Mouse (Mus musculus): ENCODE measurements at regions not wholly inside any gene's neighbourhood (a gene's known extent, or its start where the extent isn't known, plus 50 kb on each side); places are given as distances from the start of the nearest gene placed in this dataset.
A peak's percentile ranks its signal among the peaks of the same experiment; 100 is the strongest.
"Not testable (repeated sequence)": the region's sequence is repeated elsewhere in the genome, so short reads cannot be mapped to it uniquely, and the experiment has no call there.

DNA sequence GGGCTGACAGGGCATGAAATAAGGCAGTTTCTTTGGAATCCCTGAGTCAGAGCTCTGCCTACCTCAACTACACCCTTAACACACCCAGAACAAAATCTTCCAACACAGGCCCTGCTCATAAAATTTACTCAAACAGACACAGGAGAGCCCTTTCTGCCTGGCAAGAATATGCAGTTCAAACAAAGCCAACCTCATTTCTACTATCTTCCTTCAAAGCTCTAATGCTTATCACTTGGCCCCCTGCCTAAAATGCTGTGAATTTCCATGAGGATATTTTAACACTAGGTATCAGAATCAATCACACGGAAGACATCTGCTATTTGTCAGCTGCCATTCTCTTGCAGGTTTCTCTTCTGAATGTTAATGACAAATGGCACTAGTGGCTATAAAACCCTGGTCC lies 314.3 kb upstream of the Klf6 start:
- no peak for TF ChIP-seq CTCF (conservative IDR thresholded peaks at IDR 0.05)
- Histone ChIP-seq H3K27ac (no peak overlapping the region), H3K4me3 (no peak overlapping the region)
- DNase-seq (ENCODE audit: low spot score in 2 of 2): peak in 1 of 2 experiments; percentile 2

DNA sequence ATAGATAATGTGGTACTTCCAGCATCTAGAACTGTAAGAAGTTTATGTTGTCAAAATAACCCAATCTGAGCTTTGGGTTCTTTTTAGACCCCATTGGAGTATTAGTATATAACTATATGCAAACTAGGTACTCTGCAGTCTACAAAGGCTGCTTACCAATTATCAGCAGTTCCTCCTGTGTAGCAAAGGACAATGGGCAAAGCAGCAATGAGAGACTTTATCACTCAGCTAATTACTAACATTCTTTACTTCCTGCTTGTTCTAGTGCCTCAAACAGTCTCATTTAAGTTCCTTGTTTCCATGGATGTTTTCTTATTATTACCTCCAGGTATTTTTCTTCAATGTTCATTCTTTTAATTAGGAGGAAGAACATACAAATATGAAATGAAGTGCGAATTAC lies 312.5 kb upstream of the Klf6 start:
- DNase-seq (ENCODE audit: low spot score in 2 of 2): no peak
- H3K27ac ChIP-seq: no peak overlapping the region
- H3K4me3 ChIP-seq: no peak overlapping the region
- TF ChIP-seq CTCF (conservative IDR thresholded peaks at IDR 0.05): no peak

DNA sequence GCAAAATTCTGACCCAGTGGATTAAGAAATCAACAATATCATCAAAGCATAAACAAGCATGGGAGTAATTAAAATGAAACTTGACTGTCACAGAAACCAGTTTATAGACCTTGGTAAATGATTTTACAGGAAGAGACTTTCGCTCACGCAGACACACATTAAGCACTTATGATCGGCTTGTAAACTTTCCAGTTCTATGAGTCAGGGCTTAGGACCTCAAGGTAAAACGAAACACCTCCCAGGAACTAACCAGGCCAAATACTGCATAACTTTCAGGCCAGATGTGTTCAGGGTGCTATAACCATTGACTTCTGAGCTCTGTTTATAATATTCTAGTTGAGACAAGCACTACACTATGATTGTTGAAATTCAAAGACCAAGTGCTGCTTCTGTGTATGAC lies 312.1 kb upstream of the Klf6 start:
- no peak for DNase-seq (ENCODE audit: low spot score in 2 of 2)
- Histone ChIP-seq H3K27ac (no peak overlapping the region), H3K4me3 (no peak overlapping the region)
- TF ChIP-seq CTCF (conservative IDR thresholded peaks at IDR 0.05): no peak

DNA sequence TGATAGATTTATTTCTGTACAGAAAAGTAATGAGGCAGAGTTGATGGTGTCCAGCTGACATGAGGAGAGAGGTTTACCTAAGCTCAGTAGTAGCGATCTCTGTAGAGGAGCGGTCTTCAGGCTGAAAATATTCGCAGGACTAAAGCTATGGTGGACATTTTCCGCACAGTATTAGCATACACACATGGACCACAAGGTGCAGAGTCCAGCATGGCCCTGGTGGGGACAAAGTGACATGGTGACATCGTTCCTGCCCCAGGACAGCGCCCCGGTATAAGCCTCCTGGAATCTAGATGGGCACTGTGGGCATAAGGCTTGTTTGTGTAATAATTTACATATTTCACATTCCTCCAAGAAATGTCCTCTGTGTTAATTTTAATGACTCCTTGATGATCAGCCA lies 311.5 kb upstream of the Klf6 start:
- H3K4me3 ChIP-seq: no peak overlapping the region
- DNase-seq (ENCODE audit: low spot score in 2 of 2): no peak
- TF ChIP-seq CTCF (conservative IDR thresholded peaks at IDR 0.05): no peak
- H3K27ac ChIP-seq: no peak overlapping the region

DNA sequence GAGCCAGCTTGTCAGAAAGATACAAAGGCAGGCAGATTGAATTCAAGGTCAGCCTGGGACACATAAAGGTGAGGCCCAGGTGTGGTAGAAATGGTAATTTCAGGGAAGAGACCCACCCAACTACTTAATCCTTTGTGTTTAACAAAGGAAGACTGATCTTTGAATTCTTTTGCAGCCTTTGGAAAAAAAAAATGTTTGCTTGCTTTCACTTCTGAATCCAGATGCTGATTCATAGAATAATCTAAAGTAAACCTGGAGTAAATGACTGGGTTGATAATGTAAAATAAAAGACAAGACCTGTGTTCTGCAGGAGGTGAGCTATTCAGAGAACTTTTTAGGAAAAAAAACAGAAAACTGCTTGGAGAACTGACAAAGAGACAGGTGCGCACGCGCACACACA lies 310.9 kb upstream of the Klf6 start:
- no peak for DNase-seq (ENCODE audit: low spot score in 2 of 2)

DNA sequence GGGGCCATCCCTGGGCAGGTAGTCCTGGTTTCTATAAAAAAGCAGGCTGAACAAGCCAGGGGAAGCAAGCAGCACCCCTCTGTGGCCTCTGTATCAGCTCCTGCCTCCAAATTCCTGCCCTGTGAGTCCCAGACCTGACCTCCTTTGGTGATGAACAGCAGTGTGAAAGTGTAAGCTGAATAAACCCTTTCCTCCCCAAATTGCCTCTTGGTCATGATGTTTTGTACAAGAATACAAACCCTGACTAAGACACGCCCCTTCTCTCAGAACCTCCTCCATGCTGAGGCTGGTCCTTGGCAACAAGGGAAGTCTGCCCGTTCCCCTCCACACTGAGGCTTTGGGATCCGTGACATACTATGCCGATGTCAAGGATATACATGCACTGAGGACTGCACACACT lies 310.2 kb upstream of the Klf6 start:
- no peak for TF ChIP-seq CTCF (conservative IDR thresholded peaks at IDR 0.05)
- DNase-seq (ENCODE audit: low spot score in 2 of 2): no peak
- H3K4me3 ChIP-seq: no peak overlapping the region
- no peak overlapping the region for H3K27ac ChIP-seq

More for the DNA sequence above, 310.9 kb upstream of the Klf6 start:
- Histone ChIP-seq H3K27ac (no peak overlapping the region), H3K4me3 (no peak overlapping the region)
- no peak for TF ChIP-seq CTCF (conservative IDR thresholded peaks at IDR 0.05)

DNA sequence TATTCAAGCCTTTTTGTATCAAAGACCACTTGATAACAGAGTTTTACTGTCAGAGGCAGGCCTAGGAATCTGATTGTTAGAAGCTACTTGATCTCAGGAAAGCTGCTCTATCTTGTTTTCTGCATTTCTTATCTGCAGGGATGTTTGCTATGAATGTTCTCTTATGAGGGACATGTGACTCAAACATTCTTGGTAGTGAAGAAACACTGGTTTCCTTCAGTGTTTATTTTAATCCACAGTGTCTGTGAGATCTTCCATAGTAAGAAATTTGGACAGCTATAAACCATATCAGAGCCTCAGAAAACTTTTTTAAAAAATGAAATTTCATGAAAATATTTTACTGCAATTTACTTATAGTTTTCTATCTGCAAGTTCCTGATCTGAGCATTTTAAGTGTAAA lies 307.8 kb upstream of the Klf6 start:
- no peak for TF ChIP-seq CTCF (conservative IDR thresholded peaks at IDR 0.05)
- DNase-seq (ENCODE audit: low spot score in 2 of 2): no peak

DNA sequence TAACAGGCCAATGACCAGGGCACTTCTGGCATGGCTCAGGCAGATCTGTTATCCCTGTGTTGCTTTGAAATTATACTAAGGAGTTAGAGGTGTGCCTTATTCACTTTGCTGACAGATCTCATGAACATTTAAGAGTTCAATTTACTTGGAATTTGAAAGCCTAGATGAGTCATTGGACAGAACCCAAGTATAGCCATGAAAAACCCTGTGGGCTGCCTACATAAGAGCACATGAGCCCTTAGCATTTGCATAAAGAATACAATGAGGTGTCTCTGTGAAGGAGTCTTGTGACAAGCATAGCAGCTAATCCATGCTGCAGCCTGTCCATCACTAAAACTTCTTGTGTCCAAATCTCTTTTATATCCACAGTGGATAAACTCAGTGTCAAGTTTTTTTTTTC lies 303.2 kb upstream of the Klf6 start:
- no peak for TF ChIP-seq CTCF (conservative IDR thresholded peaks at IDR 0.05)
- no peak overlapping the region for H3K4me3 ChIP-seq
- H3K27ac ChIP-seq: no peak overlapping the region
- DNase-seq (ENCODE audit: low spot score in 2 of 2): no peak

More for the DNA sequence above, 307.8 kb upstream of the Klf6 start:
- Histone ChIP-seq H3K4me3 (no peak overlapping the region), H3K27ac (no peak overlapping the region)

DNA sequence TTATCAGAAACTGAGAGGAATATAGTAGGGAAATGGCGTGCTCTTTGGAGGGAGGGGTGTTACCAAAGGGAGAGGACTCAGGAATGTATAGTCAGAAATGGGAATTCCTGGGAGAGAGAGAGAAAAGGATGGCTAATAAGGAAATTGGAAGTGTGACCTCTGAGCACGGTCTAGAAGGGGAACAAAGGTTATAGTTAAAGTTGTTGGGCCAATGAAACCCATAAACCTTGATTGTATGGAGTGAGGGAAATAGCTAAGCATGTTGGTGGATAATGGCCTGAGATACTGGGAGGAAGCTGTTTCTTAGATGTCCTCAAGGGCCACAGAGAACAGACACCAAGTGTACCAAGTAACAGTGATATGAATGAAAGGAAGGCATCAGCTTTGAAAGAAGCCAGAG lies 294.8 kb upstream of the Klf6 start:
- Histone ChIP-seq H3K4me3 (no peak overlapping the region), H3K27ac (no peak overlapping the region)
- no peak for DNase-seq (ENCODE audit: low spot score in 2 of 2)
- no peak for TF ChIP-seq CTCF (conservative IDR thresholded peaks at IDR 0.05)

DNA sequence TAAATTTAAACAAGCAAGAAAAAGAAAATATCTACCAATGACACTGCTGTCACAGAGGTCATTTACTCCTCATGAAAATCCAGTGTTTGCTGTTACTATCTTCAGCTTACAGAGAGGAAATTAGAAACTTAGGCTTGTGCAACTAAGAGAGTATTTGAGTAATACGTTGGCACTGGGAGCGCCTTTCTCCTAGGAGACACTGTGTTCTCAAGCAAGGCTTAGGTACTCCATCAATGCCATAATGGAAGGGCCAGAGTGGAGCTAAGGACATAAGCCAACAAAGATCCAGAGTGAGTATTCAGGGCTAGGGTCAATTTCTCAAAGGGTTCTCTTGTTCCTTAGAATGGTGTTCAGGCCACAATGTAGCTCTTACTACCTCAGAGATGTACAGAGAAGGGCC lies 294.4 kb upstream of the Klf6 start:
- H3K4me3 ChIP-seq: no peak overlapping the region
- TF ChIP-seq CTCF (conservative IDR thresholded peaks at IDR 0.05): no peak
- DNase-seq (ENCODE audit: low spot score in 2 of 2): no peak
- H3K27ac ChIP-seq: no peak overlapping the region

DNA sequence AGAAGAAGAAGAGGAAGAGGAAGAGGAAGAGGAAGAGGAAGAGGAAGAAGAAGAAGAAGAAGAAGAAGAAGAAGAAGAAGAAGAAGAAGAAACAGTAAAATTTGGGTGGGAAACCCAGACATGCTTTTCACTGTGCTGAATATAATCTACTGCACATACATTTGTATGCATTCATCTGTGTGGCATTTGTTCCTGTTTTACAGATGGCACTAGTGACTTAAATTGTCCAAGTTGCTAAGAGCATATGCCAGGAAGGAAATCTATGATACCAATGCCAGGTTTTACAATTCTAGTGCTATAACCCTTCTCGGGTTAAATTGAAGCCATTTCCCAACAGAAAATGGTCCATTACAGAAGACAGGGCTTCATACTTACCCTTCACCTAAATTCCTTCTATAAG lies 291.7 kb upstream of the Klf6 start:
- H3K27ac ChIP-seq: no peak overlapping the region
- no peak for DNase-seq (ENCODE audit: low spot score in 2 of 2)
- no peak for TF ChIP-seq CTCF (conservative IDR thresholded peaks at IDR 0.05)
- no peak overlapping the region for H3K4me3 ChIP-seq

DNA sequence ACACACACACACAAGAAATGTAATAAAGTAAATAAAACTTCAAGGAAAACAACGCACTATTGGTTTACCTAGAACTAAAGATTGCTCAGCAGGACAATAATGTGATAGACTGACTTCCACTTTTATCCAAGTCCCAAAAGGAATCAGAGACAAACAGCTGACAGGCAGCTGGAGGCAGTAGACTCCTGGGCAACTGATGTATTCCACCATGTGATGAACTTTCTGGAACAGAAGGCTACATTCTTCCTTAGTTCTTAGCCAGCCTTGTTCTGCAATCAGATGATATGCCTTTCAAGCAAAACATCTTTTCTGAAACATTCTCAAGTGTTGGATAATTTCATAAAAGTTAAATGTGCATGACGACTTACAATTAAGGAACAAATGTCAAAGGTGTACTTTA lies 290.9 kb upstream of the Klf6 start:
- TF ChIP-seq CTCF (conservative IDR thresholded peaks at IDR 0.05): no peak
- H3K27ac ChIP-seq: no peak overlapping the region
- no peak for DNase-seq (ENCODE audit: low spot score in 2 of 2)
- H3K4me3 ChIP-seq: no peak overlapping the region

DNA sequence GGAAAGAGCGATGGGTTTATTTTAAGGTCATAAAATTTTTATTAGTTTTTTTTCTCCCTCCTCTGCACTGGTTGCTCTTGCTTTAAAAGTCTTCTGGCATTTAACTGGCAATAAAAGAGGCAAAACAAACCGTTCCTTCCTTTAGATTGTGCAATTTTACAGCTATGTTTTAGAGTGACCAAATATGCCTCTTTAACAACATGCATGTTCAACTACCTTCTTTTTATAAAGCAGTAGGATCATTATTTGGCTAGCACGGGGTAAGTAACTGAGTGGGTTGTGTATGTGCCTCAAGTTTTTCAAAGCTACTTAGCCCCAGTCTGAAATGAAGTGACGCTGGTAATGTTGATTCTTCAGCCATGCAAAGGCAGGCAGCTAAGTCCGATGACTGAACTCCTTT lies 284.7 kb upstream of the Klf6 start:
- DNase-seq (ENCODE audit: low spot score in 2 of 2): no peak

DNA sequence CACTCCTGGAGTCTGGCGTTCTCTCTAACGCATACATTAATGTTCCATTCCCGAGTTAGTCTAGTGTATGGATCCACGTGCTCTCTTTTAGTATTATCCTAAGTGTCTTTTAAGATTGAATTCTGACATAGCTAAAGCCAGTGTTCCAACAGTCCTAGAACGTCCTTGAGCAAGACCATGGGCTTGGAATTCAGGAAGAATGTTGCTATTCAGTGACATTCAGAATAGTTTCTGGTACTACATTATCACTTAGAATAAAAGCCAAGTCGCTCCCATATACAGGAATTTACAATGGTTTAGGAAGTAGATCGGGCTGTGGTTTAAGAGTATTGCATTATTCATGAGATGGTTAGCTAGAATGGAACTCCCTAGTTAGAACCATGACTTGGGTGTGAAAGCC lies 277.6 kb upstream of the Klf6 start:
- DNase-seq (ENCODE audit: low spot score in 2 of 2); H3K4me3 ChIP-seq; H3K27ac ChIP-seq: not testable (repeated sequence)

More for the DNA sequence above, 284.7 kb upstream of the Klf6 start:
- Histone ChIP-seq H3K4me3 (no peak overlapping the region), H3K27ac (no peak overlapping the region)
- no peak for TF ChIP-seq CTCF (conservative IDR thresholded peaks at IDR 0.05)

DNA sequence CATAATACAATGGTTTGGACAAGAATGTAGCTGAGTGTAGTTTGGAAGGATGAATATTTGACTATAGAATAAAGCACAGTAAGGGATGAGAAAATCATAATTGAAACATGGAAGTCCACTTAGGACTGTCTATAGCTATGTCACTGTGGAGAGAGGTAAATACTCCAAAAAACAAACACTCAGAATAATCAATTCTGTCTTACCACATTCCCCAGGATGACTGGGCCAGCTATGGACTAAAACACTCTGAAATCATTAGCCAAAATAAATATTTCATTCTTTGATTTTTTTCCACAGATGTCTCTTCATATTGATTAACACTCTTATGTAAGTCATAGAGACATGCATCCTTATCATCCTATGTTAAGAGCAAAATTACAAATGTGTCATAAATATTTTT lies 274.1 kb upstream of the Klf6 start:
- no peak overlapping the region for H3K27ac ChIP-seq
- DNase-seq (ENCODE audit: low spot score in 2 of 2): no peak
- TF ChIP-seq CTCF (conservative IDR thresholded peaks at IDR 0.05): no peak
- no peak overlapping the region for H3K4me3 ChIP-seq

Data from layer of hippocampus, adult 2 months (tissue).